Mouse (Mus musculus): ENCODE measurements around the gene Krt20.

GRCm38 (mm10) chr11:99469228-99469627, 31.3 kb upstream of the Krt20 start:
- TF ChIP-seq CTCF (IDR thresholded peaks at IDR 0.05; ENCODE audit: low read depth, low read length) = no peak
- no peak for TF ChIP-seq POLR2A (IDR thresholded peaks at IDR 0.05; ENCODE audit: insufficient read depth, low read length)

Data from ES-Bruce4 (cell line).